In genomic region chr6:100995874-100996560, GRCm38 (mm10) we compare ENCODE assay signal across 17 mouse cellular contexts.
DNase-seq lines count a peak whose midpoint lies in the region; ATAC-seq lines count a peak whose summit lies in the region.
"Had no signal": no experiment of that assay in that cellular context is flagged by ENCODE, and none has a peak within 500 bp of the region (broad histone marks: within the 10 kb centered on the region; RNA-seq: fewer than 3 reads in every experiment).

No protein-coding gene starts in this region.

- no peak overlapping the region for H3K9ac ChIP-seq in intestine, embryonic 14.5 days (ENCODE audit: low read length)
- H3K9ac ChIP-seq in intestine, embryonic 16.5 days (ENCODE audit: low read depth, low read length) = no peak overlapping the region
- H3K9ac ChIP-seq in hindbrain, embryonic 11.5 days (ENCODE audit: low read depth, low read length) = no peak overlapping the region
- no peak overlapping the region for H3K9ac ChIP-seq in midbrain, embryonic 13.5 days (replicated peaks)
- H3K9ac ChIP-seq: heart, embryonic 12.5 days; lung, embryonic 15.5 days had no signal

- no peaks in the 10 kb centered on the region for H3K27me3 ChIP-seq in intestine, embryonic 14.5 days (replicated peaks; ENCODE audit: control insufficient read depth, insufficient read depth, low read length)
- H3K27me3 ChIP-seq in intestine, embryonic 16.5 days (replicated peaks; ENCODE audit: control insufficient read depth, insufficient read depth, low read length) = no peaks in the 10 kb centered on the region
- H3K27me3 ChIP-seq in hindbrain, embryonic 11.5 days (ENCODE audit: control insufficient read depth, insufficient read depth, low read length) = no peaks in the 10 kb centered on the region
- no peaks in the 10 kb centered on the region for H3K27me3 ChIP-seq in midbrain, embryonic 13.5 days
- H3K27me3 ChIP-seq: heart, embryonic 12.5 days; lung, embryonic 15.5 days had no signal

- H3K4me1 ChIP-seq in intestine, embryonic 14.5 days (replicated peaks; ENCODE audit: control insufficient read depth, insufficient read depth, low read length) = no peaks in the 10 kb centered on the region
- no peaks in the 10 kb centered on the region for H3K4me1 ChIP-seq in intestine, embryonic 16.5 days (ENCODE audit: control insufficient read depth, insufficient read depth, low read length)
- no peaks in the 10 kb centered on the region for H3K4me1 ChIP-seq in hindbrain, embryonic 11.5 days (replicated peaks; ENCODE audit: control insufficient read depth, insufficient read depth, low read length)
- peaks cover 12% of the 10 kb centered on the region for H3K4me1 ChIP-seq in midbrain, embryonic 13.5 days (replicated peaks)
- H3K4me1 ChIP-seq: heart, embryonic 12.5 days; lung, embryonic 15.5 days had no signal

- no peak overlapping the region for H3K4me3 ChIP-seq in intestine, embryonic 14.5 days (ENCODE audit: low read depth, low read length)
- H3K4me3 ChIP-seq in intestine, embryonic 16.5 days (ENCODE audit: low read length) = no peak overlapping the region
- H3K4me3 ChIP-seq in hindbrain, embryonic 11.5 days (ENCODE audit: low read depth, low read length) = no peak overlapping the region
- no peak overlapping the region for H3K4me3 ChIP-seq in midbrain, embryonic 13.5 days (replicated peaks)
- H3K4me3 ChIP-seq: heart, embryonic 12.5 days; layer of hippocampus, adult 2 months; lung, embryonic 15.5 days had no signal

- ATAC-seq in intestine, embryonic 14.5 days (replicated peaks; ENCODE audit: low FRiP score, low TSS enrichment, low read depth) = no peak
- ATAC-seq in intestine, embryonic 16.5 days = no peak
- peak; percentile 94 for ATAC-seq in hindbrain, embryonic 11.5 days (ENCODE audit: low FRiP score)
- peak; percentile 90 for ATAC-seq in midbrain, embryonic 13.5 days
- ATAC-seq in megakaryocyte progenitor cell, adult 5-6 weeks (replicated peaks; ENCODE audit: poor library complexity) = no peak

- peak; percentile 45 for DNase-seq in intestine, embryonic 14.5 days (ENCODE audit: low spot score)
- peak; percentile 56 for DNase-seq in hindbrain, embryonic 11.5 days (ENCODE audit: low spot score)
- peak; percentile 65 for DNase-seq in retina, postnatal 1 day
- DNase-seq in layer of hippocampus, postnatal 36 days = no peak
- DNase-seq: adrenal gland, postnatal 10 days; B cell, adult 2 months; cerebellum, adult 9-11 months; gastrocnemius, postnatal 14 days; heart, postnatal 4 days; thymus, postnatal 25 days had no signal

- WGBS in intestine, embryonic 14.5 days = 33% methylated on average over 6 of the region's 6 CpGs
- 47% methylated on average over 6 of the region's 6 CpGs for whole genome bisulfite sequencing in intestine, embryonic 16.5 days
- WGBS in hindbrain, embryonic 11.5 days = 31% methylated on average over 6 of the region's 6 CpGs
- WGBS in midbrain, embryonic 13.5 days = 27% methylated on average over 6 of the region's 6 CpGs

- no peaks in the 10 kb centered on the region for H3K9me3 ChIP-seq in intestine, embryonic 14.5 days (ENCODE audit: control insufficient read depth, low read length)
- no peaks in the 10 kb centered on the region for H3K9me3 ChIP-seq in intestine, embryonic 16.5 days (ENCODE audit: control insufficient read depth, low read length)
- no peaks in the 10 kb centered on the region for H3K9me3 ChIP-seq in hindbrain, embryonic 11.5 days (ENCODE audit: control insufficient read depth, low read length)
- H3K9me3 ChIP-seq in midbrain, embryonic 13.5 days = no peaks in the 10 kb centered on the region
- H3K9me3 ChIP-seq: lung, embryonic 15.5 days had no signal

- no peak overlapping the region for H3K27ac ChIP-seq in intestine, embryonic 14.5 days (ENCODE audit: low read depth)
- no peak overlapping the region for H3K27ac ChIP-seq in intestine, embryonic 16.5 days (ENCODE audit: low read length)
- H3K27ac ChIP-seq in hindbrain, embryonic 11.5 days (ENCODE audit: low read depth, low read length) = 0 out of 2 replicates have a peak overlapping the region, but pooled peaks have one; percentile 25
- peak overlapping the region; percentile 17; the same call in 1 of the 2 replicates for H3K27ac ChIP-seq in midbrain, embryonic 13.5 days
- H3K27ac ChIP-seq: layer of hippocampus, adult 2 months; lung, embryonic 15.5 days had no signal

- H3K36me3 ChIP-seq in intestine, embryonic 14.5 days (ENCODE audit: control insufficient read depth, insufficient read depth, low read length) = no peaks in the 10 kb centered on the region
- no peaks in the 10 kb centered on the region for H3K36me3 ChIP-seq in intestine, embryonic 16.5 days (ENCODE audit: control insufficient read depth, insufficient read depth, low read length)
- H3K36me3 ChIP-seq in hindbrain, embryonic 11.5 days (ENCODE audit: control insufficient read depth, insufficient read depth, low read length) = no peaks in the 10 kb centered on the region
- no peaks in the 10 kb centered on the region for H3K36me3 ChIP-seq in midbrain, embryonic 13.5 days
- H3K36me3 ChIP-seq: heart, embryonic 12.5 days; lung, embryonic 15.5 days had no signal

- H3K4me2 ChIP-seq in intestine, embryonic 14.5 days (ENCODE audit: low read length) = no peak overlapping the region
- no peak overlapping the region for H3K4me2 ChIP-seq in intestine, embryonic 16.5 days (ENCODE audit: low read depth, low read length)
- H3K4me2 ChIP-seq in hindbrain, embryonic 11.5 days (replicated peaks; ENCODE audit: low read depth, low read length) = no peak overlapping the region
- 0 out of 2 replicates have a peak overlapping the region, but pooled peaks have one; percentile 12 for H3K4me2 ChIP-seq in midbrain, embryonic 13.5 days (replicated peaks)
- H3K4me2 ChIP-seq: heart, embryonic 12.5 days; liver, embryonic 11.5 days; lung, embryonic 15.5 days had no signal

Comparison
In these comparisons a context has a peak if more than half of its experiments do, and no peak if none do; other contexts are left out.
1. ATAC-seq: peak in hindbrain, embryonic 11.5 days (single experiment) and midbrain, embryonic 13.5 days (single experiment); none in intestine, embryonic 14.5 days (single experiment), intestine, embryonic 16.5 days (single experiment) and megakaryocyte progenitor cell, adult 5-6 weeks (single experiment).
2. DNase-seq: peak in intestine, embryonic 14.5 days (single experiment), hindbrain, embryonic 11.5 days (single experiment) and retina, postnatal 1 day (single experiment); none in layer of hippocampus, postnatal 36 days (0 of 2).
3. H3K27ac ChIP-seq: peak in hindbrain, embryonic 11.5 days (single experiment) and midbrain, embryonic 13.5 days (single experiment); none in intestine, embryonic 14.5 days (single experiment) and intestine, embryonic 16.5 days (single experiment).